Mouse (Mus musculus) limb, embryonic 11.5 days (tissue): ENCODE measurements around the gene Prr32. TPM values are rescaled to one million over a fixed set of nuclear protein-coding genes. Genes with fewer than 3 reads are reported as not detected.

Experiments
- ATAC-seq: fragments of 200-750 bp; cut with Nextera tagmentation; 2 replicates; pipeline ENCODE4 v1.8.0; 2017; ENCODE audit warnings: low read depth; ENCODE audit not compliant: insufficient number of reproducible peaks, low FRiP score, low TSS enrichment
- DNase-seq: peaks from one replicate; pipeline ENCODE4 v3.0.0-alpha.2; 2015; ENCODE audit warnings: low spot score
- H3K27ac ChIP-seq: fragments of 300-500 bp; sonication (generic); replicated peaks from 2 replicates; pipeline ENCODE4 v1.5.1; 2014; ENCODE audit warnings: low read depth, mild to moderate bottlenecking, low read length
- H3K27me3 ChIP-seq: fragments of 300-500 bp; sonication (generic); 2 replicates; pipeline ENCODE4 v1.6.1; 2014; ENCODE audit warnings: mild to moderate bottlenecking, low read length, mixed read lengths; ENCODE audit not compliant: control insufficient read depth, insufficient read depth
- H3K36me3 ChIP-seq: fragments of 300-500 bp; sonication (generic); 2 replicates; pipeline ENCODE4 v1.6.1; 2014; ENCODE audit warnings: mild to moderate bottlenecking, low read length, moderate library complexity, mixed read lengths; ENCODE audit not compliant: control insufficient read depth, insufficient read depth
- H3K4me1 ChIP-seq: fragments of 300-500 bp; sonication (generic); 2 replicates; pipeline ENCODE4 v1.6.1; 2014; ENCODE audit warnings: low read length, mixed read lengths; ENCODE audit not compliant: control insufficient read depth, insufficient read depth
- H3K4me2 ChIP-seq: fragments of 300-500 bp; sonication (generic); 2 replicates; pipeline ENCODE4 v1.6.1; 2014; ENCODE audit warnings: low read depth, mild to moderate bottlenecking, moderate library complexity; ENCODE audit not compliant: severe bottlenecking
- H3K4me3 ChIP-seq: fragments of 300-500 bp; sonication (generic); 2 replicates; pipeline ENCODE4 v1.5.1; 2014; ENCODE audit warnings: low read depth, low read length
- H3K9ac ChIP-seq: fragments of 300-500 bp; sonication (generic); 2 replicates; pipeline ENCODE4 v1.6.1; 2014; ENCODE audit warnings: mild to moderate bottlenecking, low read length
- H3K9me3 ChIP-seq: fragments of 300-500 bp; sonication (generic); 2 replicates; pipeline ENCODE4 v1.6.1; 2016; ENCODE audit warnings: low read length; ENCODE audit not compliant: control insufficient read depth
- WGBS: fragments of 180-500 bp; shearing (Covaris S2); extraction: QIAGEN DNeasy Blood & Tissue Kit; methylation state at CpG from one replicate; pipeline ENCODE4 v1.1.7; 2014; 5-methylcytosine and 5-hydroxymethylcytosine counted together
- polyA plus RNA-seq: library from polyadenylated mRNA; unstranded; fragments of >200 nt; fragmentation: Nextera tagmentation; extraction: Ambion mirVana; gene quantifications from 2 replicates; pipeline ENCODE4 v1.2.1, GENCODE M21; 2014

Gene Prr32
- polyA plus RNA-seq: 0.17 and 0.23 TPM in 2 replicates

GRCm38 (mm10) chrX:45090604-45091003, at the start of gene Prr32:
TSS of gene Prr32 (plus strand) at chrX:45090904.
- Histone ChIP-seq H3K36me3 (no peaks in the 10 kb centered on the region), H3K27me3 (no peaks in the 10 kb centered on the region), H3K9me3 (no peaks in the 10 kb centered on the region), H3K4me3 (no peak within 1 kb of the TSS), H3K27ac (no peak within 1 kb of the TSS), H3K9ac (no peak within 1 kb of the TSS), H3K4me2 (no peak within 1 kb of the TSS), H3K4me1 (no peaks in the 10 kb centered on the region)
- DNase-seq (no peak), ATAC-seq (no peak)
- 74% methylated on average over 1 of the region's 1 CpGs for WGBS
